Mouse (Mus musculus): ENCODE measurements around the gene 1700001O22Rik.

GRCm38 (mm10) chr2:30756962-30757715 lies 46.3 kb downstream of the 1700001O22Rik start:
- no peak for TF ChIP-seq CTCF (IDR thresholded peaks at IDR 0.05; ENCODE audit: low read depth, low read length)
- TF ChIP-seq POLR2A (IDR thresholded peaks at IDR 0.05; ENCODE audit: insufficient read depth, low read length): no peak
